Mouse (Mus musculus) erythroblast, embryonic 14.5 days (primary cell): ENCODE measurements around the gene Zscan22.

Experiments
- GATA1 ChIP-seq: IDR thresholded peaks from 2 replicates; pipeline ENCODE4 v1.6.1; 2012; ENCODE audit warnings: low read length, inconsistent platforms, mixed read lengths
- TAL1 ChIP-seq: IDR thresholded peaks from 3 replicates; pipeline ENCODE4 v1.6.1; 2012; ENCODE audit warnings: low read length, inconsistent platforms, mixed read lengths

- no peak for TF ChIP-seq GATA1
- TF ChIP-seq TAL1, result no peak
These were observed 17.6 kb upstream of the Zscan22 start for GRCm38 (mm10) chr7:12880036-12880435.
